Mouse (Mus musculus) intestine, embryonic 14.5 days (tissue): Measurements from ENCODE around the gene Stag3. TPM values are rescaled to one million over a fixed set of nuclear protein-coding genes. Genes with fewer than 3 reads are reported as not detected.

Experiments
- ATAC-seq: fragments of 200-750 bp; cut with Nextera tagmentation; replicated peaks from 2 replicates; pipeline ENCODE4 v1.8.0; 2017; ENCODE audit warnings: low read depth, moderate number of reproducible peaks, moderate TSS enrichment, moderate library complexity; ENCODE audit not compliant: low FRiP score, low TSS enrichment
- DNase-seq: peaks from one replicate; pipeline ENCODE4 v3.0.0-alpha.2; 2018; ENCODE audit warnings: low spot score
- H3K27ac ChIP-seq: fragments of 300-500 bp; sonication (generic); 2 replicates; pipeline ENCODE4 v1.5.1; 2014; ENCODE audit warnings: low read depth, mild to moderate bottlenecking, control low read depth
- H3K27me3 ChIP-seq: fragments of 300-500 bp; sonication (generic); replicated peaks from 2 replicates; pipeline ENCODE4 v1.6.1; 2014; ENCODE audit warnings: low read length, control low read depth; ENCODE audit not compliant: control insufficient read depth, insufficient read depth
- H3K36me3 ChIP-seq: fragments of 300-500 bp; sonication (generic); 2 replicates; pipeline ENCODE4 v1.6.1; 2014; ENCODE audit warnings: low read length, control low read depth; ENCODE audit not compliant: control insufficient read depth, insufficient read depth
- H3K4me1 ChIP-seq: fragments of 300-500 bp; sonication (generic); replicated peaks from 2 replicates; pipeline ENCODE4 v1.6.1; 2014; ENCODE audit warnings: low read length, control low read depth, mixed read lengths; ENCODE audit not compliant: control insufficient read depth, insufficient read depth
- H3K4me2 ChIP-seq: fragments of 300-500 bp; sonication (generic); 2 replicates; pipeline ENCODE4 v1.6.1; 2014; ENCODE audit warnings: low read length
- H3K4me3 ChIP-seq: fragments of 300-500 bp; sonication (generic); 2 replicates; pipeline ENCODE4 v1.5.1; 2014; ENCODE audit warnings: low read depth, low read length, control low read depth, mixed read lengths
- H3K9ac ChIP-seq: fragments of 300-500 bp; sonication (generic); 2 replicates; pipeline ENCODE4 v1.6.1; 2014; ENCODE audit warnings: mild to moderate bottlenecking, low read length
- H3K9me3 ChIP-seq: fragments of 300-500 bp; sonication (generic); 2 replicates; pipeline ENCODE4 v1.6.1; 2016; ENCODE audit warnings: low read length, control low read depth; ENCODE audit not compliant: control insufficient read depth
- WGBS: fragments of 180-500 bp; shearing (Covaris S2); extraction: QIAGEN DNeasy Blood & Tissue Kit; methylation state at CpG from one replicate; pipeline ENCODE4 v1.1.7; 2014; 5-methylcytosine and 5-hydroxymethylcytosine counted together
- polyA plus RNA-seq: library from polyadenylated mRNA; unstranded; fragments of >200 nt; fragmentation: Nextera tagmentation; extraction: Ambion mirVana; gene quantifications from 2 replicates; pipeline ENCODE4 v1.2.1, GENCODE M21; 2014

Stag3 gene
- polyA plus RNA-seq, 1 experiment from 2014 or later: 4.6 TPM

DNA sequence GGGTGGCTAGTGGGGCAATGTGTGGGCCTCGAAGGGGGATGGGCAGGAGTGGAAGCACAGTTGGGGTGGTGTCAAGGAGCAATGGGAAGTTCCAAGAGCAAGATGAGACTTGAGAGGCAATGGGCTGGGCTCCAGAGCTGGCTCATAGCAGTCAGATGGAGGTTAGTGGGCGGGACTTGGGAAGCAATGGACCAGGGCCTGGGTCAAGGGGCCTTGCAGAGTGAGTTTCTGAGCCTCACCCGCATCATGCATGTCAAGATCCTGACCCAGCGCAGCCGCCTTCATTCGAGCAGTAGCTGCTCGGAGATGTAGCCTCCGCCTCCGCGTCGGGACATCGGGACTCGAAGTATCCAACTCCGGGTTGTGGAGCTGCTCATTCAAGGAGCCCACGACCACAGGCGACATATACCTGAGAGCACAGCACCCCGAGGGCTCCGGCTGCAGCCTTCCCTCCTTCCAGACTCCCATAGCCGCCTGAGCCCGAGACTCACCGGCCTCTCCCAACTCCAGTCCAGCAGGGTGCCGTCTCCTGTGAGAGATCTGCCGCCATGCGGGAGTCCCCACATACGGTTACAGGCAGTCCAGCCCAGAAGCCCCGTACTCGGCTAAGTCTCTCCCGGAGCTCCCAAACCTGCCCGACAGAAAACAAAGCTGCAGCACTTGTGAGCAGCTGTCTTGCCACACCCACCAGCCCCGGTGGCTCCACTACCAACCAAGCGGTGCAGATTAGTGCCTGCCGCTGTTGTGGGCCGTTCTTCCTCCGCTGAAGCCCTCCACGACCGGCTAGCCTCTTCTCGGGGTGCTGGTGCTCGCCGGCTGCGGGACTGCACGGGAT lies 4.6 kb upstream of the Stag3 start:
- DNase-seq: peak; percentile 60
- peak overlapping the region; percentile 31 for H3K4me2 ChIP-seq
- 35% methylated on average over 41 of the region's 41 CpGs for WGBS
- H3K9me3 ChIP-seq: peaks cover 1% of the 10 kb centered on the region; the same call in 1 of the 2 replicates
- peaks cover 12% of the 10 kb centered on the region for H3K36me3 ChIP-seq
- ATAC-seq: no peak
- H3K4me3 ChIP-seq: no peak overlapping the region
- H3K27ac ChIP-seq: no peak overlapping the region
- H3K9ac ChIP-seq: no peak overlapping the region
- H3K27me3 ChIP-seq: no peaks in the 10 kb centered on the region
- peaks cover 39% of the 10 kb centered on the region for H3K4me1 ChIP-seq

DNA sequence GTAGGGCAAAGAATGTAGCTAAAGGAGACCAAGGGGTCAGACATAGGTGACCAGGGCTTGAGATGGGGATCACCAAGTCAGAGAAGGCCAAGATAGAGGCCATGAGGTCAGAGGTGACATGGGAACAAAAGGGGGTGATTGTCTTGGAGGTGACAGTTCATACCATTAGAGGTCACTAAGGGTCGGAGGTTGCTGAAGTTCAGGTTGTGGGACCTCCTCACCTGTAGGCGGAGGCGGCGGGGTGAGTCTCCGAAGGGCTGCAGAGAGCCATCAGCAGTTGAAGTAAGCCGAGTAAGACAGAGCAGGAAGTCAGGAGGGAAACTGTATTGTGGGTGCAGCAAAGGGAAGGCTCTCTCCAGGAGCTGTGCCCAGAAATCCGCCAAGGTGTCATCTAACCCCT lies 2.0 kb upstream of the Stag3 start:
- H3K4me2 ChIP-seq: no peak overlapping the region
- no peak for ATAC-seq
- peaks cover 12% of the 10 kb centered on the region for H3K36me3 ChIP-seq
- no peak overlapping the region for H3K4me3 ChIP-seq
- peaks cover 27% of the 10 kb centered on the region for H3K4me1 ChIP-seq
- WGBS: 79% methylated on average over 7 of the region's 7 CpGs
- H3K9ac ChIP-seq: no peak overlapping the region
- DNase-seq: peak; percentile 48
- H3K9me3 ChIP-seq: peaks cover 8% of the 10 kb centered on the region; the same call in 1 of the 2 replicates
- no peak overlapping the region for H3K27ac ChIP-seq
- H3K27me3 ChIP-seq: no peaks in the 10 kb centered on the region

DNA sequence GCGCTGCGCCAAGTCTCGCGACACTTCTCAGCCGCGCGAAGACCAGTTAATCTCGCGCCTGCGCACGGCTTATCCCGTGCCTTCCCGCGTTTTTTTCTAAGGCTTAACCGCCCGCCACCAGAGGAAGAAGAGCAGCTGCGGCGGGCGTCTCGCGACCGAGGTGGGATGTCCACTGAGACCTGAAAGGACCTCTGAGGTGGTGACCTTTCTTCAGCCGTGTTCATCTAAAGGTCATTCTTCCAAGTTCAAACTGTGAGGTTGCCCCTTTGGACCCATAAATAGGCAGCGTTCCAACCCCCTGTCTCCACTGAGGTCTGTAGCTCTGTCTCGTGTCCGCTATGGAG lies 357 bp downstream of the Stag3 start:
- 24% methylated on average over 26 of the region's 26 CpGs for WGBS

DNA sequence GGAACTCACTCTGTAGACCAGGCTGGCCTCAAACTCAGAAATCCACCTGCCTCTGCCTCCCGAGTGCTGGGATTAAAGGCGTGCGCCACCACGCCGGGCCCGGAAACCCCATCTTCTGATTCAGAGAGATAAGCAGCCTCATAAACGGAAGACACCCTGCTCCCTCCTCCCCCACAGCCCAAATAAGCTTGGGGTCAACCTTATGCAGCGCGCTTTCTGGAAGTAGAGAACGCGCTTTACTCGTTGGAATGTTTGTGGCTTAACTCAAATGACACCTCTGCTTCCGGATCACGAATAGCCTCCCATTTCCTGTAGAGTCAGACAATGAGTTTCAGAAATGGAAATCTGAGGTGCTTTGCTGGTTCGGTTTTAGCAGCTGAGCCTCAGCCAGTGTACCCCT lies 789 bp downstream of the Stag3 start:
- peaks cover 12% of the 10 kb centered on the region for H3K36me3 ChIP-seq
- H3K4me1 ChIP-seq: peaks cover 20% of the 10 kb centered on the region; the same call in 1 of the 2 replicates
- no peak overlapping the region for H3K9ac ChIP-seq
- no peak overlapping the region for H3K27ac ChIP-seq
- H3K9me3 ChIP-seq: peaks cover 8% of the 10 kb centered on the region; the same call in 1 of the 2 replicates
- DNase-seq: peak; percentile 54
- H3K4me2 ChIP-seq: 0 out of 2 replicates have a peak overlapping the region, but pooled peaks have one; percentile 80
- WGBS: 91% methylated on average over 15 of the region's 15 CpGs
- ATAC-seq: no peak
- no peak overlapping the region for H3K4me3 ChIP-seq
- H3K27me3 ChIP-seq: no peaks in the 10 kb centered on the region

More for the DNA sequence above, 357 bp downstream of the Stag3 start:
- peaks cover 23% of the 10 kb centered on the region; the same call in 1 of the 2 replicates for H3K4me1 ChIP-seq
- H3K36me3 ChIP-seq: peaks cover 12% of the 10 kb centered on the region
- ATAC-seq (peak; percentile 6; the same call in 1 of the 2 replicates), DNase-seq (no peak)
- no peak overlapping the region for H3K9ac ChIP-seq
- H3K4me3 ChIP-seq: peak overlapping the region; percentile 76; the same call in 1 of the 2 replicates
- H3K27me3 ChIP-seq: no peaks in the 10 kb centered on the region
- H3K9me3 ChIP-seq: peaks cover 8% of the 10 kb centered on the region; the same call in 1 of the 2 replicates
- H3K27ac ChIP-seq: no peak overlapping the region
- peak overlapping the region; percentile 80 for H3K4me2 ChIP-seq

DNA sequence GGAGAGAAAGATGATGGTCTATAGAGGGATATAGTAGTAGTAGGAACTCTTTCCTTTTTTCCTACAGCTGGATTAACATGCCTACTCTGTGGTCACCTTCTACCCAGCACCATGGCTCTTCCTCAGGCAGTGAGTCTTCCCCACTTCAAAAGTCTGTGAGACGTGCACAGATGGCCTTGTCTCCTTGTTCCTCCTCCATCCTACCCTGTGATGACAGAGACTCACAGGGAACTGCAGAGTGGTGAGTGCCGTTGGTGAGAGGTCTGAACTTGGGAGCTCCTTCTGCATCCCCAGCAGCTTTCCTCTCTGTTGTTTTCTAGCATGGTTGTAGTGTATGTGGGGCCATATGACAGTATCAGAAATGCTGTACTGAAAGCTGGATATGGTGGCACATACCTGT lies 1.8 kb downstream of the Stag3 start:
- H3K4me2 ChIP-seq: no peak overlapping the region
- WGBS: 89% methylated on average over 2 of the region's 2 CpGs
- peak; percentile 42 for DNase-seq
- peaks cover 8% of the 10 kb centered on the region; the same call in 1 of the 2 replicates for H3K9me3 ChIP-seq
- H3K27ac ChIP-seq: no peak overlapping the region
- no peak overlapping the region for H3K4me3 ChIP-seq
- peaks cover 13% of the 10 kb centered on the region; the same call in 1 of the 2 replicates for H3K4me1 ChIP-seq
- peaks cover 7% of the 10 kb centered on the region for H3K36me3 ChIP-seq
- H3K27me3 ChIP-seq: no peaks in the 10 kb centered on the region
- H3K9ac ChIP-seq: no peak overlapping the region
- no peak for ATAC-seq

DNA sequence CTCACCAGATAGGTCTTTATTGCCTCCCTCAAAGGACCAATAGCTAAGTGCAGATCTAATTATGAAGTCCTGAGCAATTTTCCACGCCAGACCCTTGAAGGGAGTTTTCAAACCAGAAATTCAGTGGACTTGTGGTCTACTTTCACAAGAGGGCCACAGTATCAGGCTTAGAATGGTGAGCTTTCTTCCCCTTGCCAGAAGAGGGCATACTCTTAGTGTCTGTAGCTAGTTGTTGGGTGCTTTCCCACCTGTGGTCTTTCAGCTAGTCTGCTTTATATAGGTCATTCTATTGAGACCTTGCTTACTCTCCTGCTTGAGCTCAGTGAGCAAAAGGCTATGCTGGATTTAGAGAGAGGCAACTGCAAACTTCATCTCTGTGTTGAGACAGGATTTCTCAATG lies 3.5 kb downstream of the Stag3 start:
- Histone ChIP-seq H3K4me1 (peaks cover 8% of the 10 kb centered on the region; the same call in 1 of the 2 replicates), H3K27ac (no peak overlapping the region), H3K9me3 (peaks cover 8% of the 10 kb centered on the region; the same call in 1 of the 2 replicates), H3K36me3 (no peaks in the 10 kb centered on the region), H3K27me3 (no peaks in the 10 kb centered on the region), H3K4me2 (no peak overlapping the region), H3K9ac (no peak overlapping the region), H3K4me3 (no peak overlapping the region)
- WGBS: 57% methylated on average over 1 of the region's 1 CpGs
- ATAC-seq (no peak), DNase-seq (peak; percentile 24)

DNA sequence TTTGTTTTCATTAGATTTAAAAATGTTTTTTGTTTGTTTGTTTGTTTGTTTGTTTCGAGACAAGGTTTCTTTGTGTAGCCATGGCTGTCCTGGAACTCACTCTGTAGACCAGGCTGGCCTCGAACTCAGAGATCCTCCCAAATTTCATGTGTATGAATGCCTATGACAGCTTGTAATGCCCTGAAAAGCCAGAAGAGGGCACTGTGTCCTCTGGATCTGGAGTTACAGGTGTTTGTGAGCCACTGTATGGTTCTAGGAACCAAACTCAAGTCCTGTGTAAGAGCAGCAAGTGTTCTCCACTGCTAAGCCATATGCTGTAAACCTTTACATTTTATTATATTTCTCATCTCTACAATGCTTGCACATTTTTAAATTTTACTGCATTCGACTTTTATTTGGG lies 7.8 kb downstream of the Stag3 start:
- no peaks in the 10 kb centered on the region for H3K27me3 ChIP-seq
- H3K9ac ChIP-seq: no peak overlapping the region
- H3K4me2 ChIP-seq: no peak overlapping the region
- H3K27ac ChIP-seq: no peak overlapping the region
- H3K4me1 ChIP-seq: no peaks in the 10 kb centered on the region
- 72% methylated on average over 3 of the region's 3 CpGs for WGBS
- H3K9me3 ChIP-seq: no peaks in the 10 kb centered on the region
- ATAC-seq: no peak
- peak; percentile 49 for DNase-seq
- no peak overlapping the region for H3K4me3 ChIP-seq
- H3K36me3 ChIP-seq: no peaks in the 10 kb centered on the region

DNA sequence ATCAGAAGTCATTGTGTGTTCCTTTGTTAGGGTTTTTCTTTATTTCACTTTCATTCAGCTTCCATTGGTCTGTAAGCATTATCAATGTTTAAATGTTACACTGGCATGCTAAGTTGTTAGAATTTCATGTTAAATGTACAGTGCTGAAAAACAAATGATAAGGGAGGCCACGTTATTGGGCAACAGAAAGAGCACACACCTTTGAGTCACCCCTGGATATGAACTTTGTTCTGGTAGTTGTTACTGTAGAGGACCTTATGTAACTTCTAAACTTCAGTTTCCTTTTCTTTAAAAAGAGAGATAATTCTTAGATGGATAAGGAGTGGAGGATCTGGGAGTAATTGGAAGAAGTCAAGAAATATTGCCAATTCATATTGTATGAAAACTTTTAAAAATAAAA lies 11.6 kb downstream of the Stag3 start:
- Histone ChIP-seq H3K9me3 (no peaks in the 10 kb centered on the region), H3K36me3 (no peaks in the 10 kb centered on the region), H3K4me2 (no peak overlapping the region), H3K27ac (no peak overlapping the region), H3K9ac (no peak overlapping the region), H3K27me3 (no peaks in the 10 kb centered on the region), H3K4me3 (no peak overlapping the region), H3K4me1 (no peaks in the 10 kb centered on the region)
- WGBS: 75% methylated on average over 1 of the region's 1 CpGs
- no peak for ATAC-seq
- no peak for DNase-seq

DNA sequence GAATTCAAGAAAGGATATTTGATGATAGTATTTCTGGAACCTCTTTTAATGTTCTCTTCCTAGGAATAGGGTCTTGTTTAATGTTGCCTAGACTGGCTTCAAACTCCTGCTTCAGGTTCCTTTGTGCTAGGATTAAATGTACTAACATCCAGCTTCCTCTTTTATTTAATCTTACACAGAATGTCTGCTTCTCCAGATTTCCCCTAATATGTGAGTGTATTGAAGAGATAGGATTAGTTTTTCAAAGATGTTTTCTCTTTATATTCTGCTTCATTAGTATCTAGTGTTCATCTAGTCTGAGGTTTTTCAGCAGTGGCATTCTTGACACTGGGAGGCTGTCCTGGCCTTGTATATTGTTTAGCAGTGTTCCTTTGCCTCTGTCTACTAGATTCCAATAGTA lies 14.1 kb downstream of the Stag3 start:
- H3K9me3 ChIP-seq: no peaks in the 10 kb centered on the region

More for the DNA sequence above, 14.1 kb downstream of the Stag3 start:
- DNase-seq (no peak), ATAC-seq (no peak)
- Histone ChIP-seq H3K4me1 (no peaks in the 10 kb centered on the region), H3K4me3 (no peak overlapping the region), H3K4me2 (no peak overlapping the region), H3K36me3 (no peaks in the 10 kb centered on the region), H3K27ac (no peak overlapping the region), H3K9ac (no peak overlapping the region), H3K27me3 (no peaks in the 10 kb centered on the region)
